Mouse (Mus musculus) heart, embryonic 16.5 days (tissue): ENCODE data around the gene Scg5. TPM values are rescaled to one million over a fixed set of nuclear protein-coding genes. Genes with fewer than 3 reads are reported as not detected.

Experiments used
- ATAC-seq: fragments of 200-750 bp; cut with Nextera tagmentation; replicated peaks from 2 replicates; pipeline ENCODE4 v1.8.0; 2017; ENCODE audit warnings: moderate number of reproducible peaks; ENCODE audit not compliant: insufficient read depth, low FRiP score; ENCODE audit errors: extremely low read depth
- H3K27ac ChIP-seq: fragments of 300-500 bp; sonication (generic); 2 replicates; pipeline ENCODE4 v1.5.1; 2014; ENCODE audit warnings: mild to moderate bottlenecking, low read length, control low read depth, moderate library complexity
- H3K27me3 ChIP-seq: fragments of 300-500 bp; sonication (generic); 2 replicates; pipeline ENCODE4 v1.6.1; 2014; ENCODE audit warnings: low read length, mixed read lengths; ENCODE audit not compliant: control insufficient read depth, insufficient read depth
- H3K36me3 ChIP-seq: fragments of 300-500 bp; sonication (generic); 2 replicates; pipeline ENCODE4 v1.6.1; 2014; ENCODE audit not compliant: control insufficient read depth, insufficient read depth
- H3K4me1 ChIP-seq: fragments of 300-500 bp; sonication (generic); 2 replicates; pipeline ENCODE4 v1.6.1; 2014; ENCODE audit warnings: low read length, mixed read lengths; ENCODE audit not compliant: control insufficient read depth, insufficient read depth
- H3K4me2 ChIP-seq: fragments of 300-500 bp; sonication (generic); 2 replicates; pipeline ENCODE4 v1.6.1; 2014; ENCODE audit warnings: low read depth, mild to moderate bottlenecking, control low read depth, low read length
- H3K4me3 ChIP-seq: fragments of 300-500 bp; sonication (generic); 2 replicates; pipeline ENCODE4 v1.5.1; 2014; ENCODE audit warnings: mild to moderate bottlenecking, control low read depth, low read length
- H3K9ac ChIP-seq: fragments of 300-500 bp; sonication (generic); 2 replicates; pipeline ENCODE4 v1.6.1; 2014; ENCODE audit warnings: low read length, control low read depth
- H3K9me3 ChIP-seq: fragments of 300-500 bp; sonication (generic); replicated peaks from 2 replicates; pipeline ENCODE4 v1.6.1; 2016; ENCODE audit warnings: low read length; ENCODE audit not compliant: control insufficient read depth
- WGBS: fragments of 180-500 bp; shearing (Covaris S2); extraction: QIAGEN DNeasy Blood & Tissue Kit; methylation state at CpG from one replicate; pipeline ENCODE4 v1.1.7; 2014; 5-methylcytosine and 5-hydroxymethylcytosine counted together
- polyA plus RNA-seq: library from polyadenylated mRNA; unstranded; fragments of >200 nt; fragmentation: Nextera tagmentation; extraction: Ambion mirVana; gene quantifications from 2 replicates; pipeline ENCODE4 v1.2.1, GENCODE M21; 2015

The Scg5 gene
- polyA plus RNA-seq, 1 experiment from 2014 or later: 1.1 TPM

DNA sequence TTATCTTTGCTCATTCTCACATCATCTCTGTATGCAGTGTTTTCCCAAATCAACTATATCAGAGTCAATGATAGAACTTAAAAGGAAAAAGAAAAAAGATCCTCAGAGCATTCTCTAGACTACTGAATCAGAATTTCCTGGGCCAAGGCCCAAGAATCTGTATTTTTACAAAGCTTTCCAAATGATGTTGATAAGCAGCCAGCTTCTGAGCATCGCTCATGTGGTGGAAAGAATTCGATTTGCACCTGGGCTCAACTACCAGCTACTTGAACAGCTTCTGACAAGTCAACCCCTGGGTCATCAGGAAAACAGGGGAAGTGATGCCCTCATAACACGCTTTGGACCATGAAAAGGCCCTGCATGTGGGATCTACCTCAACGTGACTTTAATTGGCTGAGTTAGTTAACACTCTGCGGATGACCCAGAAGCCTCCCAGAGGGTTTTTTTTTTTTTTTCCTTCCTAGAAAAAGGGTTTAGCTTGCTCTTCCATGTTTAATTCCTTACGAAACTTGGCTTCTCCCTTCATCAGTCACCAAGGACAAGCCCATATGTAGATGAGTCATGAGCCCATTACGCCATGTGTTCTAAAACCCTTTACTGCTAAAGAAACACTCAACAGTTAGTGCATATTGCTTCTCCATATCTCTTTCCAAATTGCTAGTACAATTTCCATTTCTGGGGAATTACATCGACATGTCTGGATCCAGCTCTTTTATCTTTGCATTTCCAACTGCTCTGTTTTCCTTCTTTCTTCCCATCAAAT is 60.2 kb downstream of the Scg5 start:
- H3K27me3 ChIP-seq: no peaks in the 10 kb centered on the region
- no peaks in the 10 kb centered on the region for H3K36me3 ChIP-seq
- no peak overlapping the region for H3K4me2 ChIP-seq
- H3K4me1 ChIP-seq: no peaks in the 10 kb centered on the region
- ATAC-seq: no peak
- 79% methylated on average over 8 of the region's 8 CpGs for WGBS
- no peak overlapping the region for H3K9ac ChIP-seq
- no peak overlapping the region for H3K27ac ChIP-seq
- H3K9me3 ChIP-seq: no peaks in the 10 kb centered on the region
- no peak overlapping the region for H3K4me3 ChIP-seq

DNA sequence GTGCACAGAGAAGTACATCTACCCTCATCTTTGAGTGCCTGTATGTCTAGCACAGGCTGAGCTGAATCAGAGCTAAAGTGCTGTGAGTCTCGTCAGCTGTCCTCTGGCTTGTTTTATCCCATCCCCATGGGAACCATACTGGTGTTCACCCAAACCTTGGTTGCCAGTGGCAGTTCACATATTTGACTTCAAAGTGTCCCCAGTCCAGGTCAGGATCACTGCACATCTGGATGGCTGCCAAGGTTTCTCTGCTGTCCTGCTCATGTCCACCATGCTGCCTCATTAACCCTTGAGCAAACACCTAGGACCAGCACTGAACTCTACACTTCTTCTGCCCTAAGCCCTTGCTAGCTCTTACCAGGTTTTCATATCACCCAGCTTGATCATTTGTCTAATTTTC is 63.0 kb downstream of the Scg5 start:
- no peak for ATAC-seq
- Histone ChIP-seq H3K4me3 (no peak overlapping the region), H3K27me3 (0 out of 2 replicates have a peak, but pooled peaks cover 3% of the 10 kb centered on the region)

DNA sequence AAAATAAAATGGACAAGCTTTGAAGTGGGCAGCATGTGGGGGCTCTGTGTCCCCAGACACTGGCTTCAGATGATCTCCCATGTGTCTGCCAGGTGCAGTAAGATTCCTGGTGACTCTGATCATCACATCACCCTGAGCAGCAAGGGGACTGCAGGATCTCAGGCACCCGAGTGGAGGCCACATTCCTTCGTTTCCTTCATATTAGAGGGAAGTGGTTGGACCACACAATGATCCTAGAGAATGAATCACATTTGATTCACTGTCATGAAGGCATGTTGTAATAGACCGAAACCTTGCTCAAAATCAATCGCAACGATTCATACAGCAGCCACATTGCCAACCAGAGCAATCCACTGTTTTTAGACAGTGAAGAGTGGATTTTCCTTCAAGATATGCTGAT is 64.0 kb downstream of the Scg5 start:
- 68% methylated on average over 5 of the region's 5 CpGs for WGBS
- Histone ChIP-seq H3K4me1 (no peaks in the 10 kb centered on the region), H3K27me3 (peaks cover 10% of the 10 kb centered on the region), H3K27ac (no peak overlapping the region), H3K4me3 (no peak overlapping the region), H3K9me3 (no peaks in the 10 kb centered on the region), H3K9ac (no peak overlapping the region), H3K36me3 (no peaks in the 10 kb centered on the region), H3K4me2 (no peak overlapping the region)
- no peak for ATAC-seq

More for the DNA sequence above, 63.0 kb downstream of the Scg5 start:
- no peaks in the 10 kb centered on the region for H3K4me1 ChIP-seq
- no peaks in the 10 kb centered on the region for H3K36me3 ChIP-seq
- no peak overlapping the region for H3K9ac ChIP-seq
- H3K4me2 ChIP-seq: no peak overlapping the region
- no peak overlapping the region for H3K27ac ChIP-seq
- no peaks in the 10 kb centered on the region for H3K9me3 ChIP-seq
- 32% methylated on average over 1 of the region's 1 CpGs for WGBS

GRCm38 (mm10) chr2:113758311-113759161 is 70.4 kb downstream of the Scg5 start, which contains the start of gene Grem1:
Gene Grem1, minus strand, starts transcription at chr2:113758646.
- H3K36me3 ChIP-seq: no peaks in the 10 kb centered on the region
- no peak for ATAC-seq
- under 1% methylated on average over 64 of the region's 64 CpGs for WGBS
- H3K9me3 ChIP-seq: no peaks in the 10 kb centered on the region
- peaks cover 53% of the 10 kb centered on the region for H3K27me3 ChIP-seq
- H3K4me2 ChIP-seq: peak within 1 kb of the TSS; percentile 89
- peaks cover 12% of the 10 kb centered on the region for H3K4me1 ChIP-seq
- H3K9ac ChIP-seq: no peak within 1 kb of the TSS; the same call in 1 of the 2 replicates
- peak within 1 kb of the TSS; percentile 55 for H3K4me3 ChIP-seq
- H3K27ac ChIP-seq: no peak within 1 kb of the TSS

GRCm38 (mm10) chr2:113757525-113758310 is 71.2 kb downstream of the Scg5 start:
- H3K9me3 ChIP-seq: no peaks in the 10 kb centered on the region
- H3K4me3 ChIP-seq: peak overlapping the region; percentile 55
- no peaks in the 10 kb centered on the region for H3K36me3 ChIP-seq
- H3K4me1 ChIP-seq: peaks cover 12% of the 10 kb centered on the region
- H3K9ac ChIP-seq: no peak overlapping the region; the same call in 1 of the 2 replicates
- no peak overlapping the region for H3K27ac ChIP-seq
- WGBS: under 1% methylated on average over 47 of the region's 47 CpGs
- H3K4me2 ChIP-seq: peak overlapping the region; percentile 89
- no peak for ATAC-seq
- peaks cover 53% of the 10 kb centered on the region for H3K27me3 ChIP-seq

DNA sequence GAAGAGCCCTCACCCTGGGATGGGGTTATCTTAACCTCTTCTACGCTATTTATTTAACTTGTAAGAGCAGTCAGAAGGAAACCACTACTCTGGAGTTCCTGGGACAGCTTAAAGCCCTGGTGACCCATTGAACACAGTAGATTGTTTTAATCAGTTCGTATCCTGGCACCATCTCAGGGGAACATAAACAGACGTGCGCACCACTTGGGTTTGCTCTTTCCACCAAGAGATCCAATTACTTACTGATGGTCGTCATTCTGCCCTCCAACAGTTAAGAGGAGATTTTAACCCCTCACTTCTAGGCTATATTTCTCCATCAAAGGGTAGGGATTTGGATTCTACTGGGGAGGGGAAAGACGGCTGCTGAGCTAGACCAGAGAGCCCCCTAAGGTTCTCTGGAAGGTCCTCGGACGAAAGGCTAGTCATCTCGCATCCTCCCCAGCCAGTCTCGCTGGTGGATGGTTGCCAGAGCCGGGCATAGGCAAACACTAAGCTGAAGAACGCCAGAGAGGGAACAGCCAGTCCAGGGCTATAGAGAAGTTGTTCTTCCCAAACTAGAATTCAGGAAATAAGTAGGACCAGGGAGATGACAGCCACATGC is 71.9 kb downstream of the Scg5 start:
- peak overlapping the region; percentile 55 for H3K4me3 ChIP-seq
- H3K36me3 ChIP-seq: no peaks in the 10 kb centered on the region
- H3K27ac ChIP-seq: no peak overlapping the region
- 2% methylated on average over 12 of the region's 12 CpGs for WGBS
- no peaks in the 10 kb centered on the region for H3K9me3 ChIP-seq
- peaks cover 52% of the 10 kb centered on the region for H3K27me3 ChIP-seq
- H3K4me1 ChIP-seq: peaks cover 12% of the 10 kb centered on the region
- no peak overlapping the region for H3K9ac ChIP-seq
- no peak for ATAC-seq
- peak overlapping the region; percentile 89 for H3K4me2 ChIP-seq

DNA sequence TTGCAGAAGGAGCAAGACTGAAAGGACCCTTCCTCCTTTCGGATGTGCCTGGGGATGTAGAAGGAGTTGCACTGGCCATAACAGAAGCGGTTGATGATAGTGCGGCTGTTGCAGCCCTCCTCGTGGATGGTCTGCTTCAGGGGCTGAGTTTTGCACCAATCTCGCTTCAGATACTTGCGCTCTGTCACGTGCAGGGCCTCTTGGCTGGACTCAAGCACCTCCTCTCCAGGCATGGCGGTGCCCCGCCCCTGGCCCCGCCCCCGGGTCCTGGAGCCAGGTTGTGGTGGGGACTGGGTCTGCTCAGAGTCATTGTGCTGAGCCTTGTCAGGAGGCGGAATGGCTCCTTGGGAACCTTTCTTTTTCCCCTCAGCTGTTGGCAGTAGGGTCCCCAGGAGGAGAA is 79.2 kb downstream of the Scg5 start:
- no peak for ATAC-seq
- WGBS: 70% methylated on average over 12 of the region's 12 CpGs
- no peak overlapping the region for H3K27ac ChIP-seq

GRCm38 (mm10) chr2:113749309-113749708 is 79.6 kb downstream of the Scg5 start:
- H3K36me3 ChIP-seq: no peaks in the 10 kb centered on the region
- WGBS: 85% methylated on average over 9 of the region's 9 CpGs
- ATAC-seq: no peak
- no peak overlapping the region for H3K27ac ChIP-seq
- no peaks in the 10 kb centered on the region for H3K4me1 ChIP-seq
- no peaks in the 10 kb centered on the region for H3K9me3 ChIP-seq
- no peak overlapping the region for H3K9ac ChIP-seq
- no peak overlapping the region for H3K4me3 ChIP-seq
- H3K27me3 ChIP-seq: peaks cover under 1% of the 10 kb centered on the region
- no peak overlapping the region for H3K4me2 ChIP-seq

More for the DNA sequence above, 79.2 kb downstream of the Scg5 start:
- H3K9me3 ChIP-seq: no peaks in the 10 kb centered on the region
- H3K4me3 ChIP-seq: no peak overlapping the region
- H3K9ac ChIP-seq: no peak overlapping the region
- H3K36me3 ChIP-seq: no peaks in the 10 kb centered on the region
- H3K27me3 ChIP-seq: peaks cover 5% of the 10 kb centered on the region
- no peak overlapping the region for H3K4me2 ChIP-seq
- H3K4me1 ChIP-seq: no peaks in the 10 kb centered on the region
